Mouse (Mus musculus): ENCODE results near the gene Maged1. TPM values are rescaled to one million over a fixed set of nuclear protein-coding genes. Genes with fewer than 3 reads are reported as not detected.
"Not testable (repeated sequence)": the region's sequence is repeated elsewhere in the genome, so short reads cannot be mapped to it uniquely, and the experiment has no call there.

The Maged1 gene
- polyA plus RNA-seq, 1 experiment, result 27.7 TPM

- 32% methylated on average over 9 of the region's 9 CpGs for WGBS
- peaks cover 4% of the 10 kb centered on the region; the same call in 1 of the 2 replicates for H3K36me3 ChIP-seq (ENCODE audit: control insufficient read depth, insufficient read depth, low read length)
- no peaks in the 10 kb centered on the region for H3K4me1 ChIP-seq (ENCODE audit: control insufficient read depth, insufficient read depth, insufficient read length, low read length)
- no peak overlapping the region for H3K27ac ChIP-seq (ENCODE audit: insufficient read depth, low read depth, low read length)
- no peaks in the 10 kb centered on the region; the same call in 1 of the 2 replicates for H3K27me3 ChIP-seq (ENCODE audit: control insufficient read depth, insufficient read depth, low read length)
- H3K4me3 ChIP-seq (ENCODE audit: low read depth, low read length), result peak overlapping the region; percentile 76
- TF ChIP-seq POLR2A (IDR thresholded peaks at IDR 0.05; ENCODE audit: low read depth, low read length), result no peak
- TF ChIP-seq CTCF (IDR thresholded peaks at IDR 0.05; ENCODE audit: extremely low read depth, insufficient read length, insufficient replicate concordance, low read depth, low read length), result no peak
Measured at GRCm38 (mm10) chrX:94542536-94542935, 593 bp upstream of the Maged1 start.

GRCm38 (mm10) chrX:94541206-94541605 lies 737 bp downstream of the Maged1 start:
- Histone ChIP-seq H3K4me3 (ENCODE audit: low read depth, low read length) (peak overlapping the region; percentile 76), H3K27ac (ENCODE audit: insufficient read depth, low read depth, low read length) (peak overlapping the region; percentile 41; the same call in 1 of the 2 replicates), H3K27me3 (ENCODE audit: control insufficient read depth, insufficient read depth, low read length) (no peaks in the 10 kb centered on the region; the same call in 1 of the 2 replicates), H3K4me1 (ENCODE audit: control insufficient read depth, insufficient read depth, insufficient read length, low read length) (no peaks in the 10 kb centered on the region), H3K36me3 (ENCODE audit: control insufficient read depth, insufficient read depth, low read length) (peaks cover 4% of the 10 kb centered on the region; the same call in 1 of the 2 replicates)
- WGBS, result 13% methylated on average over 25 of the region's 25 CpGs
- TF ChIP-seq POLR2A (IDR thresholded peaks at IDR 0.05; ENCODE audit: low read depth, low read length), result no peak
- TF ChIP-seq CTCF (IDR thresholded peaks at IDR 0.05; ENCODE audit: extremely low read depth, insufficient read length, insufficient replicate concordance, low read depth, low read length), result no peak

- no peaks in the 10 kb centered on the region; the same call in 1 of the 2 replicates for H3K27me3 ChIP-seq (ENCODE audit: control insufficient read depth, insufficient read depth, low read length)
- H3K4me1 ChIP-seq (ENCODE audit: control insufficient read depth, insufficient read depth, insufficient read length, low read length), result no peaks in the 10 kb centered on the region
- 17% methylated on average over 37 of the region's 37 CpGs for WGBS
- no peak overlapping the region for H3K27ac ChIP-seq (ENCODE audit: insufficient read depth, low read depth, low read length)
- TF ChIP-seq CTCF (IDR thresholded peaks at IDR 0.05; ENCODE audit: extremely low read depth, insufficient read length, insufficient replicate concordance, low read depth, low read length), result no peak
- no peak for TF ChIP-seq POLR2A (IDR thresholded peaks at IDR 0.05; ENCODE audit: low read depth, low read length)
- peaks cover 4% of the 10 kb centered on the region; the same call in 1 of the 2 replicates for H3K36me3 ChIP-seq (ENCODE audit: control insufficient read depth, insufficient read depth, low read length)
- H3K4me3 ChIP-seq (ENCODE audit: low read depth, low read length), result peak overlapping the region; percentile 76
Measured at GRCm38 (mm10) chrX:94540341-94541201, 1.4 kb downstream of the Maged1 start.

- 64% methylated on average over 2 of the region's 2 CpGs for WGBS
Measured at GRCm38 (mm10) chrX:94534346-94534745, 7.6 kb downstream of the Maged1 start.

GRCm38 (mm10) chrX:94530301-94530700 lies 11.6 kb downstream of the Maged1 start:
- Histone ChIP-seq H3K4me3 (ENCODE audit: low read depth, low read length) (no peak overlapping the region), H3K27ac (ENCODE audit: insufficient read depth, low read depth, low read length) (no peak overlapping the region), H3K36me3 (ENCODE audit: control insufficient read depth, insufficient read depth, low read length) (no peaks in the 10 kb centered on the region), H3K27me3 (ENCODE audit: control insufficient read depth, insufficient read depth, low read length) (no peaks in the 10 kb centered on the region), H3K4me1 (ENCODE audit: control insufficient read depth, insufficient read depth, insufficient read length, low read length) (no peaks in the 10 kb centered on the region)
- no peak for TF ChIP-seq CTCF (IDR thresholded peaks at IDR 0.05; ENCODE audit: extremely low read depth, insufficient read length, insufficient replicate concordance, low read depth, low read length)
- no peak for TF ChIP-seq POLR2A (IDR thresholded peaks at IDR 0.05; ENCODE audit: low read depth, low read length)
- WGBS, result 70% methylated on average over 3 of the region's 3 CpGs

More at GRCm38 (mm10) chrX:94534346-94534745, 7.6 kb downstream of the Maged1 start:
- H3K27ac ChIP-seq (ENCODE audit: insufficient read depth, low read depth, low read length), result no peak overlapping the region
- no peak overlapping the region for H3K4me3 ChIP-seq (ENCODE audit: low read depth, low read length)
- peaks cover 4% of the 10 kb centered on the region; the same call in 1 of the 2 replicates for H3K36me3 ChIP-seq (ENCODE audit: control insufficient read depth, insufficient read depth, low read length)
- no peaks in the 10 kb centered on the region for H3K27me3 ChIP-seq (ENCODE audit: control insufficient read depth, insufficient read depth, low read length)
- TF ChIP-seq POLR2A (IDR thresholded peaks at IDR 0.05; ENCODE audit: low read depth, low read length) (no peak), CTCF (IDR thresholded peaks at IDR 0.05; ENCODE audit: extremely low read depth, insufficient read length, insufficient replicate concordance, low read depth, low read length) (no peak)
- H3K4me1 ChIP-seq (ENCODE audit: control insufficient read depth, insufficient read depth, insufficient read length, low read length), result no peaks in the 10 kb centered on the region

- H3K27ac ChIP-seq (ENCODE audit: insufficient read depth, low read depth, low read length), result no peak overlapping the region
- H3K27me3 ChIP-seq (ENCODE audit: control insufficient read depth, insufficient read depth, low read length), result no peaks in the 10 kb centered on the region
- TF ChIP-seq POLR2A (IDR thresholded peaks at IDR 0.05; ENCODE audit: low read depth, low read length), result no peak
- no peak for TF ChIP-seq CTCF (IDR thresholded peaks at IDR 0.05; ENCODE audit: extremely low read depth, insufficient read length, insufficient replicate concordance, low read depth, low read length)
- WGBS, result 55% methylated on average over 3 of the region's 3 CpGs
- H3K36me3 ChIP-seq (ENCODE audit: control insufficient read depth, insufficient read depth, low read length), result no peaks in the 10 kb centered on the region
- H3K4me1 ChIP-seq (ENCODE audit: control insufficient read depth, insufficient read depth, insufficient read length, low read length), result no peaks in the 10 kb centered on the region
- no peak overlapping the region for H3K4me3 ChIP-seq (ENCODE audit: low read depth, low read length)
Measured at GRCm38 (mm10) chrX:94522166-94522565, 19.8 kb downstream of the Maged1 start.

- Histone ChIP-seq H3K36me3 (ENCODE audit: control insufficient read depth, insufficient read depth, low read length) (no peaks in the 10 kb centered on the region), H3K27ac (ENCODE audit: insufficient read depth, low read depth, low read length) (no peak overlapping the region), H3K27me3 (ENCODE audit: control insufficient read depth, insufficient read depth, low read length) (no peaks in the 10 kb centered on the region), H3K4me1 (ENCODE audit: control insufficient read depth, insufficient read depth, insufficient read length, low read length) (no peaks in the 10 kb centered on the region), H3K4me3 (ENCODE audit: low read depth, low read length) (no peak overlapping the region)
- WGBS, result 37% methylated on average over 3 of the region's 3 CpGs
- TF ChIP-seq POLR2A (IDR thresholded peaks at IDR 0.05; ENCODE audit: low read depth, low read length), result no peak
- no peak for TF ChIP-seq CTCF (IDR thresholded peaks at IDR 0.05; ENCODE audit: extremely low read depth, insufficient read length, insufficient replicate concordance, low read depth, low read length)
Measured at GRCm38 (mm10) chrX:94508442-94508819, 33.5 kb downstream of the Maged1 start.

GRCm38 (mm10) chrX:94507698-94508441 lies 34.1 kb downstream of the Maged1 start:
- H3K4me1 ChIP-seq (ENCODE audit: control insufficient read depth, insufficient read depth, insufficient read length, low read length); H3K27me3 ChIP-seq (ENCODE audit: control insufficient read depth, insufficient read depth, low read length); H3K36me3 ChIP-seq (ENCODE audit: control insufficient read depth, insufficient read depth, low read length); H3K4me3 ChIP-seq (ENCODE audit: low read depth, low read length); H3K27ac ChIP-seq (ENCODE audit: insufficient read depth, low read depth, low read length): not testable (repeated sequence)
- WGBS, result 33% methylated on average over 8 of the region's 14 CpGs

Measured in small intestine, adult 2 months (tissue).